Mouse (Mus musculus): ENCODE measurements around the gene Cep19.

DNA sequence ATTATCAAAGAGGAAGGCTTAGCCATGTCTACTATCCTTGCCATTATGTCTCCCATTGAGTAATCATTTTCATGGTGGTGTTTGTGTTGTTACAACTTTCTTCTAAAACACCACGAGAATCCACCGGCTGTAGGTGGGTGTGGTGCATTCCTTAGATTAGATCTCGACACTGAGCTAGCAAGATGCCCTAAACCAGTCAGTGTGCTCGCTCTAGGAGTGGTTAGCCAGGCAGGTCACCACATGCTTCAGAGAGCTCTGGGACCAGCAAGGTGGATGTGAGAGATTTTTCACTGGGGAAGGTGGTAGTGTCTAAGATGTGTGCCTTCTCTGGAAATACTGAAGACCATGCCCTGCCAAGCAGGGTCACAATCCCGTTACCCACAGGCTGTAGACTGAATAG, 16.6 kb downstream of the Cep19 start:
- TF ChIP-seq CTCF (IDR thresholded peaks at IDR 0.05) (no peak), POLR2A (IDR thresholded peaks at IDR 0.05; ENCODE audit: insufficient read depth, low read depth, low read length) (no peak), EP300 (IDR thresholded peaks at IDR 0.05; ENCODE audit: insufficient read depth, low read depth, low read length) (no peak)
